Mouse (Mus musculus) E14TG2a.4 (cell line): ENCODE measurements around the gene Mars2.

Experiments
- CTCF ChIP-seq: conservative IDR thresholded peaks from 2 replicates; pipeline ENCODE4 v1.5.1; 2014; ENCODE audit warnings: low read length
- NANOG ChIP-seq: IDR thresholded peaks from 2 replicates; pipeline ENCODE4 v1.6.1; 2014; ENCODE audit warnings: borderline replicate concordance, low read length, mixed read lengths
- POU5F1 ChIP-seq: IDR thresholded peaks from 2 replicates; pipeline ENCODE4 v1.6.1; 2014; ENCODE audit warnings: low read length, borderline replicate concordance

- TF ChIP-seq CTCF (no peak), NANOG (no peak), POU5F1 (no peak)
These were observed 9.4 kb downstream of the Mars2 start for GRCm38 (mm10) chr1:55246374-55246773.
